Mouse (Mus musculus) fat pad, adult 2 months (tissue): ENCODE results near the gene Frmd4a.

Source experiments
- DNase-seq: peaks from one replicate; pipeline ENCODE4 v3.0.0-alpha.2; 2011; ENCODE audit warnings: low read depth, low spot score; ENCODE audit errors: extremely low read depth

The Frmd4a gene

GRCm38 (mm10) chr2:4435051-4435450, 417.5 kb downstream of the Frmd4a start:
- DNase-seq, result no peak

- no peak for DNase-seq
Measured at GRCm38 (mm10) chr2:4436361-4437231, 419.1 kb downstream of the Frmd4a start.

GRCm38 (mm10) chr2:4438739-4439138, 421.2 kb downstream of the Frmd4a start:
- DNase-seq, result no peak

- no peak for DNase-seq
Measured at GRCm38 (mm10) chr2:4439909-4440308, 422.4 kb downstream of the Frmd4a start.

GRCm38 (mm10) chr2:4441840-4442239, 424.3 kb downstream of the Frmd4a start:
- DNase-seq, result no peak

- DNase-seq, result no peak
Measured at GRCm38 (mm10) chr2:4444740-4445139, 427.2 kb downstream of the Frmd4a start.

GRCm38 (mm10) chr2:4445629-4446400, 428.3 kb downstream of the Frmd4a start:
- no peak for DNase-seq

- DNase-seq, result no peak
Measured at GRCm38 (mm10) chr2:4449860-4450480, 432.5 kb downstream of the Frmd4a start.

GRCm38 (mm10) chr2:4452590-4453400, 435.3 kb downstream of the Frmd4a start:
- DNase-seq, result no peak

- no peak for DNase-seq
Measured at GRCm38 (mm10) chr2:4455097-4456025, 437.8 kb downstream of the Frmd4a start.

- no peak for DNase-seq
Measured at GRCm38 (mm10) chr2:4460897-4461296, 443.4 kb downstream of the Frmd4a start.

- no peak for DNase-seq
Measured at GRCm38 (mm10) chr2:4461514-4461913, 444.0 kb downstream of the Frmd4a start.

GRCm38 (mm10) chr2:4462480-4462879, 445.0 kb downstream of the Frmd4a start:
- DNase-seq, result no peak

- DNase-seq, result no peak
Measured at GRCm38 (mm10) chr2:4466084-4466483, 448.6 kb downstream of the Frmd4a start.

GRCm38 (mm10) chr2:4467314-4467713, 449.8 kb downstream of the Frmd4a start:
- DNase-seq, result no peak

GRCm38 (mm10) chr2:4472760-4473480, 455.4 kb downstream of the Frmd4a start:
- no peak for DNase-seq

- no peak for DNase-seq
Measured at GRCm38 (mm10) chr2:4473866-4474538, 456.5 kb downstream of the Frmd4a start.

- DNase-seq, result no peak
Measured at GRCm38 (mm10) chr2:4474539-4474937, 457.0 kb downstream of the Frmd4a start.
